ENCODE assay signal across 9 mouse cellular contexts in genomic region chr4:106102451-106102977, GRCm38 (mm10).
DNase-seq lines count a peak whose midpoint lies in the region; ATAC-seq and TF ChIP-seq lines count a peak whose summit lies in the region.
"Had no signal": no experiment of that assay in that cellular context is flagged by ENCODE, and none has a peak within 500 bp of the region (broad histone marks: within the 10 kb centered on the region; RNA-seq: fewer than 3 reads in every experiment).

No protein-coding gene starts in this region.

- peak; percentile 92 for DNase-seq in brain, embryonic 14.5 days (ENCODE audit: low read depth)
- peak; percentile 92 for DNase-seq in embryonic facial prominence, embryonic 11.5 days (ENCODE audit: low spot score)
- no peak for DNase-seq in layer of hippocampus, postnatal 36 days
- DNase-seq in frontal cortex, postnatal 25 days (ENCODE audit: low spot score in 2 of 2) = no peak
- DNase-seq: liver, embryonic 13.5 days had no signal

- H3K9me3 ChIP-seq in embryonic facial prominence, embryonic 11.5 days (replicated peaks; ENCODE audit: control insufficient read depth, low read length) = no peaks in the 10 kb centered on the region
- no peaks in the 10 kb centered on the region for H3K9me3 ChIP-seq in hindbrain, embryonic 15.5 days
- no peaks in the 10 kb centered on the region for H3K9me3 ChIP-seq in midbrain, embryonic 13.5 days
- H3K9me3 ChIP-seq: intestine, embryonic 15.5 days; liver, embryonic 13.5 days had no signal

- peak overlapping the region; percentile 62 for H3K27ac ChIP-seq in embryonic facial prominence, embryonic 11.5 days (replicated peaks; ENCODE audit: low read depth, low read length)
- no peak overlapping the region for H3K27ac ChIP-seq in hindbrain, embryonic 15.5 days (replicated peaks)
- peak overlapping the region; percentile 20 for H3K27ac ChIP-seq in midbrain, embryonic 13.5 days
- H3K27ac ChIP-seq: intestine, embryonic 15.5 days; liver, embryonic 13.5 days had no signal

- 13% methylated on average over 7 of the region's 7 CpGs for WGBS in embryonic facial prominence, embryonic 11.5 days
- WGBS in hindbrain, embryonic 15.5 days = 14% methylated on average over 7 of the region's 7 CpGs
- 6% methylated on average over 7 of the region's 7 CpGs for WGBS in midbrain, embryonic 13.5 days

- H3K27me3 ChIP-seq in embryonic facial prominence, embryonic 11.5 days (ENCODE audit: control insufficient read depth, insufficient read depth, low read length) = no peaks in the 10 kb centered on the region
- no peaks in the 10 kb centered on the region for H3K27me3 ChIP-seq in hindbrain, embryonic 15.5 days
- H3K27me3 ChIP-seq in midbrain, embryonic 13.5 days = no peaks in the 10 kb centered on the region
- H3K27me3 ChIP-seq: intestine, embryonic 15.5 days; liver, embryonic 13.5 days had no signal

- no peak for TF ChIP-seq CTCF in brain, embryonic 14.5 days (IDR thresholded peaks at IDR 0.05; ENCODE audit: borderline replicate concordance, extremely low read depth, insufficient read depth, insufficient read length)

- no peak for TF ChIP-seq POLR2A in brain, embryonic 14.5 days (IDR thresholded peaks at IDR 0.05; ENCODE audit: borderline replicate concordance, extremely low read depth, insufficient read depth, insufficient read length, poor library complexity, severe bottlenecking)

- ATAC-seq in embryonic facial prominence, embryonic 11.5 days (replicated peaks; ENCODE audit: insufficient number of reproducible peaks, low FRiP score, low TSS enrichment, low read depth) = peak; percentile 51; the same call in 1 of the 2 replicates
- ATAC-seq in hindbrain, embryonic 15.5 days (ENCODE audit: low FRiP score, low read depth) = peak; percentile 79; the same call in 1 of the 2 replicates
- peak; percentile 75 for ATAC-seq in midbrain, embryonic 13.5 days
- ATAC-seq in inflammation-experienced regulatory T-cells, adult 6 months = no peak
- ATAC-seq: intestine, embryonic 15.5 days had no signal

- no peak overlapping the region for H3K4me2 ChIP-seq in embryonic facial prominence, embryonic 11.5 days (ENCODE audit: low read depth, low read length)
- H3K4me2 ChIP-seq in hindbrain, embryonic 15.5 days = no peak overlapping the region; the same call in 1 of the 2 replicates
- H3K4me2 ChIP-seq in midbrain, embryonic 13.5 days (replicated peaks) = peak overlapping the region; percentile 20; the same call in 1 of the 2 replicates
- H3K4me2 ChIP-seq: intestine, embryonic 15.5 days; liver, embryonic 13.5 days had no signal

- H3K9ac ChIP-seq in embryonic facial prominence, embryonic 11.5 days (replicated peaks; ENCODE audit: low read length) = no peak overlapping the region
- no peak overlapping the region for H3K9ac ChIP-seq in hindbrain, embryonic 15.5 days
- no peak overlapping the region for H3K9ac ChIP-seq in midbrain, embryonic 13.5 days (replicated peaks)
- H3K9ac ChIP-seq: intestine, embryonic 15.5 days; liver, embryonic 13.5 days had no signal

- no peaks in the 10 kb centered on the region for H3K36me3 ChIP-seq in embryonic facial prominence, embryonic 11.5 days (replicated peaks; ENCODE audit: control insufficient read depth, insufficient read depth, low read depth, low read length)
- no peaks in the 10 kb centered on the region for H3K36me3 ChIP-seq in hindbrain, embryonic 15.5 days
- H3K36me3 ChIP-seq in midbrain, embryonic 13.5 days = no peaks in the 10 kb centered on the region
- H3K36me3 ChIP-seq: intestine, embryonic 15.5 days; liver, embryonic 13.5 days had no signal

- H3K4me1 ChIP-seq in embryonic facial prominence, embryonic 11.5 days (ENCODE audit: control insufficient read depth, insufficient read depth, low read length) = peaks cover 11% of the 10 kb centered on the region; the same call in 1 of the 2 replicates
- H3K4me1 ChIP-seq in hindbrain, embryonic 15.5 days (replicated peaks) = peaks cover 39% of the 10 kb centered on the region
- H3K4me1 ChIP-seq in midbrain, embryonic 13.5 days (replicated peaks) = peaks cover 44% of the 10 kb centered on the region
- H3K4me1 ChIP-seq: intestine, embryonic 15.5 days; liver, embryonic 13.5 days had no signal

- H3K4me3 ChIP-seq in embryonic facial prominence, embryonic 11.5 days (ENCODE audit: low read depth, low read length) = no peak overlapping the region
- H3K4me3 ChIP-seq in hindbrain, embryonic 15.5 days = no peak overlapping the region
- no peak overlapping the region for H3K4me3 ChIP-seq in midbrain, embryonic 13.5 days (replicated peaks)
- H3K4me3 ChIP-seq: intestine, embryonic 15.5 days; liver, embryonic 13.5 days had no signal

Comparison
In these comparisons a context has a peak if more than half of its experiments do, and no peak if none do; other contexts are left out.
1. DNase-seq: peak in brain, embryonic 14.5 days (single experiment) and embryonic facial prominence, embryonic 11.5 days (single experiment); none in layer of hippocampus, postnatal 36 days (0 of 2) and frontal cortex, postnatal 25 days (0 of 2).